Mouse (Mus musculus) bone marrow, adult 2 months (tissue): ENCODE measurements around the gene Atp9a. TPM values are rescaled to one million over a fixed set of nuclear protein-coding genes. Genes with fewer than 3 reads are reported as not detected.

Source experiments
- H3K27ac ChIP-seq: fragments of 200-500 bp; 2 replicates; pipeline ENCODE4 v1.5.1; 2012; ENCODE audit warnings: low read depth, mild to moderate bottlenecking, control low read depth, inconsistent platforms, low read length; ENCODE audit not compliant: control insufficient read depth, poor library complexity, insufficient read depth
- H3K4me1 ChIP-seq: fragments of 200-500 bp; 2 replicates; pipeline ENCODE4 v1.6.1; 2011; ENCODE audit warnings: low read length; ENCODE audit not compliant: control insufficient read depth, insufficient read depth
- H3K4me3 ChIP-seq: fragments of 200-500 bp; replicated peaks from 2 replicates; pipeline ENCODE3; 2011; ENCODE audit warnings: mild to moderate bottlenecking, low read depth, low read length, control low read depth; ENCODE audit not compliant: control insufficient read depth
- CTCF ChIP-seq: fragments of 200-500 bp; IDR thresholded peaks from 2 replicates; pipeline ENCODE4 v1.5.1; 2011; ENCODE audit warnings: low read length, control low read depth; ENCODE audit not compliant: control insufficient read depth, insufficient read depth
- POLR2A ChIP-seq: fragments of 200-500 bp; IDR thresholded peaks from 2 replicates; pipeline ENCODE4 v1.6.1; 2011; ENCODE audit warnings: low read depth, mild to moderate bottlenecking, control low read depth, low read length, borderline replicate concordance; ENCODE audit not compliant: control insufficient read depth
- WGBS: fragments of 180-500 bp; shearing (Covaris S2); methylation state at CpG from one replicate; pipeline ENCODE4 v1.1.7; 2018; 5-methylcytosine and 5-hydroxymethylcytosine counted together
- polyA plus RNA-seq: library from polyadenylated mRNA; stranded (reverse); fragments of >200 nt; gene quantifications from 2 replicates; pipeline ENCODE4 v1.2.4, GENCODE M21; 2011; ENCODE audit warnings: low replicate concordance; ENCODE audit not compliant: missing spikeins, insufficient read depth, insufficient read length

Atp9a gene
- polyA plus RNA-seq, 1 experiment: 2.6 TPM

GRCm38 (mm10) chr2:168648171-168648570 is 94.0 kb downstream of the Atp9a start:
- H3K4me1 ChIP-seq: no peaks in the 10 kb centered on the region
- no peak overlapping the region for H3K4me3 ChIP-seq
- TF ChIP-seq POLR2A (no peak), CTCF (no peak)
- WGBS: 72% methylated on average over 8 of the region's 8 CpGs
- no peak overlapping the region for H3K27ac ChIP-seq

DNA sequence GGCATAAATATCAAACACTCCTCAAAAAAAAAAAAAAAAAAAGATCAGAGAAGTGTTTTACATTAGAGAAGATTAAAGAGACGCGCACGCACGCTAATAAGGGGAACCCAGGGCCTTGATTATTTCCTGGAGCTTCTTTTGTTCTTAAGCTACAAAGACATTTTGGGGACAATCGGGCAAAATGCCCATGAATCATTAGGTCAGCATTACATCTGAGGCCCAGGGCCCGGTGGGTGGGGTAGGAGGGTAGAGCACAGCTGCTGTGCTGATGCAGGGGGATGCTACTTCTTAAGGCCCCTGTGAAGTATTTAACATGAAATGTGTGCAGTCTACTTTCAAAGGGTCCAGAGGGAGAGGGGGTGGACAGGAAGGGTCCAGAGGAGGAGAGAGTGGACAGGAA is 97.4 kb downstream of the Atp9a start:
- no peak overlapping the region for H3K4me3 ChIP-seq
- no peak for TF ChIP-seq CTCF
- TF ChIP-seq POLR2A: no peak
- no peak overlapping the region for H3K27ac ChIP-seq
- H3K4me1 ChIP-seq: no peaks in the 10 kb centered on the region
- WGBS: 83% methylated on average over 6 of the region's 6 CpGs

GRCm38 (mm10) chr2:168643524-168644177 is 98.6 kb downstream of the Atp9a start:
- Histone ChIP-seq H3K4me3 (no peak overlapping the region), H3K4me1 (no peaks in the 10 kb centered on the region), H3K27ac (no peak overlapping the region)
- 90% methylated on average over 20 of the region's 20 CpGs for WGBS
- no peak for TF ChIP-seq CTCF
- TF ChIP-seq POLR2A: no peak

- Histone ChIP-seq H3K4me1 (no peaks in the 10 kb centered on the region), H3K4me3 (no peak overlapping the region), H3K27ac (no peak overlapping the region)
- TF ChIP-seq POLR2A (no peak), CTCF (no peak)
- 85% methylated on average over 11 of the region's 11 CpGs for WGBS
Observed at GRCm38 (mm10) chr2:168642187-168642586, 100.0 kb downstream of the Atp9a start.

DNA sequence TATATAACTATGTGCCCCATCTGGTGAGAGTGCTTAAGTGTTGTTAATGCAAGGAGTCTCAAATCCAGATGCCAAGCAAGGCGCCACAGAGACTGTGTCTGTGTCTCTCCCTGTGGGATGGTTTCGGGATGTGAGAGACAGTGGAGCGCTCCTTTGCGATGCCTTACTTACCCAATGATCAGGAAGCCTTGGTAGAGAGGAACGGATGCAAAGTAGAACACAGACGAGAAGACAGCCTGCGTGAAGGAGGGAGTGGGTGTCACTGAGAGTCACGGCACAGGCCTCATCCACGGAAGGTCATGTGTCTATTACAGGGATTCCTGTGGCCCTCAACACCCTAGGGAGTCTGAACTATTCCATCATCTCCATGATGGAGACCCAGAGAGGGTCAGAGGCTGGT is 101.7 kb downstream of the Atp9a start:
- WGBS: 82% methylated on average over 9 of the region's 9 CpGs
- no peak overlapping the region for H3K4me3 ChIP-seq
- TF ChIP-seq CTCF (no peak), POLR2A (no peak)
- no peaks in the 10 kb centered on the region for H3K4me1 ChIP-seq
- H3K27ac ChIP-seq: no peak overlapping the region

DNA sequence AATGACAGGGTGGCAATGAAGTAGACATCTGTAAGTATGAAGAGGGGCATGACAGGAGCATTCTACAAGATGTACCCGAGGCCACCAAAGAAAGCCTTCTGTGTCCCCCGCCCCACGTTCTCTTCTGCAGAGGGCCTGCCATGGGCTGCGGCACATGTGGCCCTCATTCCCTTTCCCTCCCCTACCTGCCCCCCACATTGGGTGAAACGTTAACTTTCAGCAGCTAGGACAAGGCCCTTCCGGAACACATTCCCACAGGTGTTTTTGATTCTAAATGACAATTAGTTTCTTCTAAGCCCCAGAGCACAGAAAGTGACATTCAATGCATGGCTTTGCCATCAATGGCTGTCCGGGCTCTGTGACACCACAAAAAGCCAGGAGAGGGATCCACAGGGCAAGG is 107.3 kb downstream of the Atp9a start:
- no peaks in the 10 kb centered on the region for H3K4me1 ChIP-seq
- 87% methylated on average over 7 of the region's 7 CpGs for WGBS
- no peak overlapping the region for H3K27ac ChIP-seq
- H3K4me3 ChIP-seq: no peak overlapping the region
- no peak for TF ChIP-seq CTCF
- TF ChIP-seq POLR2A: no peak

DNA sequence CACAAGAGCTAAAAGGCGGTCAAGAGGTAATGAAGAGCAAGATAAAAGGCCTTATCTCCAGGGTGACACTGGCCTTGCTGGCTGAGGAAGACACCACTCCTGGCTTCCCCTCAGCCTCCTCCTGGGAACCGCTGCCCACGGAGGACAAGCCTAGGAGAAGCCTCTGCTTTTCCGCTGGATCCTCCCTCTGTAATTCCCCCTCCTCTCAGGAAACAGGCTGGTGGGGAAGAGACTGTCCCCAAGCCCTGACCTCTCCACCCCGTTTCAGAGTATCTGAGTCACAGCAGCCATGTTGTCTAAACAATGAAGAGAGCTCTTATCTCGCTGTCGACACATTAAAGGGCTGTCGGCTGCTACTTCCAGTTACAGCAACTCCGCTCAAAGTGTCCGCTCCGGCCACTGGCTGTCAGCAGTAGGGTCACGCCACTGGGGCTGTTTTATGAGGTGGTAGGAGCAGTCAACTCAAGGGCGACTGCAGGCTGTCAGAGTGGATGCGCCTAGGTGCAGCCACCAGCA is 108.8 kb downstream of the Atp9a start:
- Histone ChIP-seq H3K4me3 (no peak overlapping the region), H3K27ac (no peak overlapping the region), H3K4me1 (no peaks in the 10 kb centered on the region)
- TF ChIP-seq POLR2A (no peak), CTCF (no peak)
- WGBS: 74% methylated on average over 14 of the region's 14 CpGs

- Histone ChIP-seq H3K27ac (no peak overlapping the region), H3K4me3 (no peak overlapping the region), H3K4me1 (no peaks in the 10 kb centered on the region)
- 71% methylated on average over 6 of the region's 6 CpGs for WGBS
- TF ChIP-seq CTCF (no peak), POLR2A (no peak)
Observed at GRCm38 (mm10) chr2:168632543-168632942, 109.7 kb downstream of the Atp9a start.
